Mouse (Mus musculus): Measurements from ENCODE around the gene Ablim1. TPM values are rescaled to one million over a fixed set of nuclear protein-coding genes. Genes with fewer than 3 reads are reported as not detected.

Ablim1 gene
- total RNA-seq, 2 experiments from 2014 or later, result 38.5 to 56.1 TPM

GRCm38 (mm10) chr19:57128037-57128436 is 186.7 kb downstream of the Ablim1 start:
- no peak for TF ChIP-seq CTCF (IDR thresholded peaks at IDR 0.05)
- no peak overlapping the region for H3K4me3 ChIP-seq
- intact Hi-C loops (cut with DNase I), result no loop called here
- DNase-seq, result peak; percentile 14
- H3K27ac ChIP-seq, result 0 out of 2 replicates have a peak overlapping the region, but pooled peaks have one; percentile 24

- DNase-seq, result no peak
- no peak for TF ChIP-seq CTCF (IDR thresholded peaks at IDR 0.05)
- H3K4me3 ChIP-seq, result no peak overlapping the region
- H3K27ac ChIP-seq, result 0 out of 2 replicates have a peak overlapping the region, but pooled peaks have one; percentile 24
- intact Hi-C loops (cut with DNase I), result no loop called here
Observed at GRCm38 (mm10) chr19:57127523-57127922, 187.2 kb downstream of the Ablim1 start.

- TF ChIP-seq CTCF (IDR thresholded peaks at IDR 0.05), result no peak
- intact Hi-C loops (cut with DNase I), result no loop called here
- Histone ChIP-seq H3K4me3 (no peak overlapping the region), H3K27ac (no peak overlapping the region)
- DNase-seq, result no peak
Observed at GRCm38 (mm10) chr19:57126950-57127349, 187.8 kb downstream of the Ablim1 start.

GRCm38 (mm10) chr19:57124906-57125305 is 189.8 kb downstream of the Ablim1 start:
- no peak for DNase-seq
- intact Hi-C loops (cut with DNase I), result no loop called here
- Histone ChIP-seq H3K27ac (0 out of 2 replicates have a peak overlapping the region, but pooled peaks have one; percentile 75), H3K4me3 (no peak overlapping the region)
- no peak for TF ChIP-seq CTCF (IDR thresholded peaks at IDR 0.05)

GRCm38 (mm10) chr19:57124138-57124519 is 190.6 kb downstream of the Ablim1 start:
- Histone ChIP-seq H3K27ac (peak overlapping the region; percentile 75), H3K4me3 (no peak overlapping the region)
- intact Hi-C loops (cut with DNase I), result no loop called here
- TF ChIP-seq CTCF (IDR thresholded peaks at IDR 0.05), result no peak
- no peak for DNase-seq

GRCm38 (mm10) chr19:57123503-57124137 is 191.1 kb downstream of the Ablim1 start:
- intact Hi-C loops (cut with DNase I), result no loop called here
- TF ChIP-seq CTCF (IDR thresholded peaks at IDR 0.05), result no peak
- Histone ChIP-seq H3K27ac (peak overlapping the region; percentile 79), H3K4me3 (no peak overlapping the region)
- peak; percentile 50 for DNase-seq

GRCm38 (mm10) chr19:57122261-57122660 is 192.5 kb downstream of the Ablim1 start:
- intact Hi-C loops (cut with DNase I), result no loop called here
- H3K27ac ChIP-seq, result peak overlapping the region; percentile 79; the same call in 1 of the 2 replicates
- DNase-seq, result no peak

GRCm38 (mm10) chr19:57121036-57121435 is 193.7 kb downstream of the Ablim1 start:
- Histone ChIP-seq H3K4me3 (no peak overlapping the region), H3K27ac (no peak overlapping the region)
- TF ChIP-seq CTCF (IDR thresholded peaks at IDR 0.05), result no peak
- DNase-seq, result no peak
- intact Hi-C loops (cut with DNase I), result no loop called here

More at GRCm38 (mm10) chr19:57122261-57122660, 192.5 kb downstream of the Ablim1 start:
- H3K4me3 ChIP-seq, result no peak overlapping the region
- no peak for TF ChIP-seq CTCF (IDR thresholded peaks at IDR 0.05)

- Histone ChIP-seq H3K27ac (peak overlapping the region; percentile 80), H3K4me3 (peak overlapping the region; percentile 65)
- intact Hi-C loops (cut with DNase I), result loop anchor here (5.0 kb wide), 1 partner anchor 37 kb away; no protein-coding TSS in a partner anchor
- DNase-seq, result peak; percentile 10
- TF ChIP-seq CTCF (IDR thresholded peaks at IDR 0.05), result no peak
Observed at GRCm38 (mm10) chr19:57119661-57120060, 195.1 kb downstream of the Ablim1 start.

- TF ChIP-seq CTCF (IDR thresholded peaks at IDR 0.05), result no peak
- peak overlapping the region; percentile 65 for H3K4me3 ChIP-seq
- intact Hi-C loops (cut with DNase I), result loop anchor here (5.0 kb wide), 1 partner anchor 37 kb away; no protein-coding TSS in a partner anchor
Observed at GRCm38 (mm10) chr19:57118785-57119565, 195.7 kb downstream of the Ablim1 start.

GRCm38 (mm10) chr19:57117751-57118150 is 197.0 kb downstream of the Ablim1 start:
- Histone ChIP-seq H3K27ac (peak overlapping the region; percentile 80), H3K4me3 (peak overlapping the region; percentile 65)
- peak; percentile 15 for DNase-seq
- intact Hi-C loops (cut with DNase I), result loop anchor here (5.0 kb wide), 1 partner anchor 35 kb away; no protein-coding TSS in a partner anchor
- no peak for TF ChIP-seq CTCF (IDR thresholded peaks at IDR 0.05)

More at GRCm38 (mm10) chr19:57118785-57119565, 195.7 kb downstream of the Ablim1 start:
- H3K27ac ChIP-seq, result peak overlapping the region; percentile 80
- DNase-seq, result peak; percentile 68

- peak; percentile 15 for DNase-seq
- Histone ChIP-seq H3K27ac (peak overlapping the region; percentile 80), H3K4me3 (peak overlapping the region; percentile 65)
- intact Hi-C loops (cut with DNase I), result loop anchor here (5.0 kb wide), 1 partner anchor 35 kb away; no protein-coding TSS in a partner anchor
- no peak for TF ChIP-seq CTCF (IDR thresholded peaks at IDR 0.05)
Observed at GRCm38 (mm10) chr19:57116871-57117501, 197.7 kb downstream of the Ablim1 start.
